Mouse (Mus musculus): ENCODE results near the gene Wfdc1.

Wfdc1 gene

GRCm38 (mm10) chr8:119638261-119638660, 27.9 kb upstream of the Wfdc1 start:
- no peak for DNase-seq (ENCODE audit: low read depth, low spot score)

DNA sequence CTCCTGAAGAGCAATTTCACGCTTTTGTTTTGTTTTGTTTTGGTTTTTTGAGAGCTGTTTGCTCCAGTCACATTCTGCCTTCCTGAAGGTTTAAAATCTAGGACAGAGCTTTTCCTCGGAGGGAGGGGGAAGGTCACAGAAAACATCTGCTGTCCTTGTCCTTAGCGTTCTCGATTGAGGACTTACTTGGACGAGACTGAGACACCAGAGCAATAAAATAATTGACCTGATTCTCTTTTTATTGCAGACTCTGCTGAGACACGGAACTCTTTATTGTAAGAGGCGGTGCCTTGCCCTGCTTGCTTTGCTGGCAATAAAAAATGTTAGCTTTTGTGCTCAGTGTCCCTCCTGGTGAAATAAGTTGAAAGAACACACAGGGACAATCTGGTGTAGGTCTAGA, 26.4 kb upstream of the Wfdc1 start:
- DNase-seq (ENCODE audit: low read depth, low spot score) = no peak

GRCm38 (mm10) chr8:119641058-119641457, 25.1 kb upstream of the Wfdc1 start:
- DNase-seq (ENCODE audit: low read depth, low spot score) = no peak

DNA sequence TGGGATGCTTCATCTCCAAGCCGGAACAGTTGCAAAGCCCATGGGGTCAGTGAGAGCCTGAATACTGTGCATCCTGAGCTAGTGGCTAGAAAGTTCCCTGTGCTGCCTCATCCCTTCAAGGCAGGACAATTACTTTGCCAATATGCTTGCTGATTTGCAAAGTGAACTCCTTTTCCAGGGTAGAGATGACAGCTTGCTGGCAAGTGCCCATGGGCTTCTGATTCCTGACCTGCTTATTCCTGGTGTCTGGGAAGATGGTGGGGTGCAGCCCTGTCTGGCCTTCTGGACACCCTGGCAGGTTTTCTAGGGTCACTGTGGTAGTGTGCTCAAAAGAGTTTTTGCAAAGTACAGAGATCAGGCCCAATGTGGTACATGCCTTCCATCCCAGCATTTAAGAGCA, 23.2 kb upstream of the Wfdc1 start:
- no peak for DNase-seq (ENCODE audit: low read depth, low spot score)

DNA sequence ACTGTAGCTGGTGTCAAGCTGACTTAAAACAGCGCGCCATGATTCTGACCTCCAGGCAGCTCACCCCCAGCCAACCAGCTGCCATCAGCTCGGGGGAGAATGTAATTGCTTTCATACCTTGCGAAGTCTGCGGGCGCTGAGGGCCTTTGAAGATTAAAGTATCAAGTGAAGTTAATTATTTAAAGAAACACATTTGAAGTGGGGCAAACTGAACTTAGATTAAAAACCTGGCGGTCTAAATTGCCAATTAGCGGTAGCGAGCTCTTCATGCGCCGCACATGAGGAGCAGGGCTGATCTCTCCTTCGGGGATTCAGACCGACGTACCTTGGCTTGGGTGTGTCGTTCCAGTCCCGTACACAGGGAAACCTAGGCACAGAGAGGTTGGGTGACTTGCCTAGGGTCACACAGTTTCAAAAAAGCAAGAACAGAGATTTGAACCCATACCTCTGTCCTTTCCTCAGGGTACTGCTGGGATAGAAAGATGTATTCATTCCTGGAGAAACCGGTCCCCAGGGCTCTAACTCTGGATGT, 21.7 kb upstream of the Wfdc1 start:
- DNase-seq (ENCODE audit: low read depth, low spot score) = no peak

- no peak for DNase-seq (ENCODE audit: low read depth, low spot score)
These were observed 21.1 kb upstream of the Wfdc1 start for GRCm38 (mm10) chr8:119644981-119645597.

- DNase-seq (ENCODE audit: low read depth, low spot score) = peak; percentile 62
These were observed 20.0 kb upstream of the Wfdc1 start for GRCm38 (mm10) chr8:119646197-119646596.

GRCm38 (mm10) chr8:119646846-119647245, 19.3 kb upstream of the Wfdc1 start:
- peak; percentile 54 for DNase-seq (ENCODE audit: low read depth, low spot score)

DNA sequence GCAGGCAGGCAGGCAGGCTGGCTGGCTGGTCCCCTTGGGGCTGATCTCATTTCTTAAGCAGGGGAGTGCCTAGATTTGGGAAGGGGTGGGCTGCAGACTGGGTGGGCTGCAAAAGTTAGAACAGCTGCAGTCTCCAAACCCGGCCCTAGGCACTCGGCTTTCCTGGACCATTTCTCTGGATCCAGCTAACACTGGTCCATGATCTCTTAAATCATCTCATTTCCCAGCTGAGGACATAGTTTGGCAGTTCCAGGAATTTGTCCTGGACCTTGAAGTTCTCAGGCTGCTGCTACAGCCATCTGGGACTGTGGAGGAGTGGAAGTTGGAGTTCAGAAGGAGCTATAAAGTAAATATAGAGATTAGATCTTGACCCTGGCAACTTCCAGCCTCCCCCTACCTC, 14.8 kb upstream of the Wfdc1 start:
- no peak for DNase-seq (ENCODE audit: low read depth, low spot score)

GRCm38 (mm10) chr8:119656709-119657464, 9.3 kb upstream of the Wfdc1 start:
- DNase-seq (ENCODE audit: low read depth, low spot score) = peak; percentile 75

DNA sequence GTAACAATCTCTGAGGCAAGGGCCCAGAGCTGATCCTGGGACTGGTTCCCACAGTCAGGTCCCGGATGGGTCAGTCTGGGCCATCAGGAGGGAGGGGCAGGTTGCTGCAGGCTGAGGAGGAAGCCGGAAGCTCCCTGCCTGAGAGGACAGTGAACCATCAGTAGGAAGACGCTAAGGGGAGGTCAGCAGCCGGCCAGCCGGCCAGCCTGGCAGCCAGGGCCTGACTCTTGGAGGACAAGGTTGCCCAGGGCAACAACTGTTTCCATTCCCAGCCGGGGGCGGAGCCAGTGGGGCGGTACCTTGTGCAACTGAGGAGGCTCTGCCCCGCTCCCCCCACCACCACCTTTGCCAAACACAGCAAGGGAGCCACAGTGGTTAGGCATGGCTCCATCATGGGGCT, 5.1 kb upstream of the Wfdc1 start:
- DNase-seq (ENCODE audit: low read depth, low spot score) = peak; percentile 41

- DNase-seq (ENCODE audit: low read depth, low spot score) = no peak
These were observed 4.3 kb upstream of the Wfdc1 start for GRCm38 (mm10) chr8:119661892-119662291.

- no peak for DNase-seq (ENCODE audit: low read depth, low spot score)
These were observed 2.7 kb upstream of the Wfdc1 start for GRCm38 (mm10) chr8:119663440-119663839.

DNA sequence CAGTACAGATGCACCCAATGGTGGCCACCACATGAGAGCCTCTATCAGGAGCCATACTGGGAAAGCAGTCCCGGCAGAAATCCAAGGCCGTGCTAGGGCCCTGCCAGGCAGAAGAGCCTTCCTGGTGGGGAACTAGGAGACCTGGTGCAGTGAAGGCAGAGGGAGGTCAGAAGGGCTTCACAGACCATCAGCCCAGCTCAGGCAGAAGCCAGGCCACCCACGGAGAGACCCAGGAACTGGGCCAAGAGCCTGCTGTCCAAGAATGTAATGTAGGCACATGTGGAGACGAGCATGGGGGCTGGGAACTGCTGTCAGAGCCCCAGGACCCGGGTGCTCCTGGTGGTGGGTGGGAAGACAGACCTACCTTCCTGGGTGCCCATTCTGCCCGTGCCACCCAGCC, 895 bp upstream of the Wfdc1 start:
- DNase-seq (ENCODE audit: low read depth, low spot score) = no peak

- no peak for DNase-seq (ENCODE audit: low read depth, low spot score)
These were observed 2.3 kb downstream of the Wfdc1 start for GRCm38 (mm10) chr8:119668447-119668846.

GRCm38 (mm10) chr8:119669284-119669683, 3.1 kb downstream of the Wfdc1 start:
- peak; percentile 87 for DNase-seq (ENCODE audit: low read depth, low spot score)

DNA sequence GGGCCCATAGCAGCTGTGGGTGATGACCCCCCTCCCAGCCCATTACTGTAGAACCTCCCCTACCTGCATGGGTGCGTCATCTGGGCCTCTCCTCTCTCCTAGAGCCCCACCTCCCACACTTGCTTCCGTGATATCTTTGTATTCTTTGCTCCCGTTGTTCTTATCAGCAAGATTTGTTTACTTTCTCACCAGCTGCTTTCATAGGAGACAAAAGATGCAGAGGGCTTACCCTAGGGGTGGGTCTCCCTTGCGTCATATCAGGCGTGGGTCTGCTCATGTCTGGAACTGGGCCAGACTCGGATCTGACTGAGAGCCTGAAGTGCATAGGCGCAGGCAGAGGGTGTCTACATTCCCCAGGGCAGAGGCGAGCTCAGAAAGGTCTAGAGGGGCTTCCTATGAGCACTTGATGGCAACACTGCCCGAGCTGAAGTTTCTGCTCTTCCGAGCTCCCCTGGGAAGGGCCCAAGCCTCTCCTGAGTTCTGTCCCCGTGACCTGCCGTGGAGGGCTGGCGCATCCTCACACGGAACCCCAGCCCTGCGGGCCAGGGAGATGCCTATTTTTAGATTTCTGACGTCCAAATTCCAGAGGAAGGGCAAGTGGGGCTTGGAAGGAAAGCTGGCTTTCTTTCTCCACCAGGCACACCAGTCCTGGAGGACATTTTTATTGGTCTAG, 4.4 kb downstream of the Wfdc1 start:
- DNase-seq (ENCODE audit: low read depth, low spot score) = peak; percentile 66

DNA sequence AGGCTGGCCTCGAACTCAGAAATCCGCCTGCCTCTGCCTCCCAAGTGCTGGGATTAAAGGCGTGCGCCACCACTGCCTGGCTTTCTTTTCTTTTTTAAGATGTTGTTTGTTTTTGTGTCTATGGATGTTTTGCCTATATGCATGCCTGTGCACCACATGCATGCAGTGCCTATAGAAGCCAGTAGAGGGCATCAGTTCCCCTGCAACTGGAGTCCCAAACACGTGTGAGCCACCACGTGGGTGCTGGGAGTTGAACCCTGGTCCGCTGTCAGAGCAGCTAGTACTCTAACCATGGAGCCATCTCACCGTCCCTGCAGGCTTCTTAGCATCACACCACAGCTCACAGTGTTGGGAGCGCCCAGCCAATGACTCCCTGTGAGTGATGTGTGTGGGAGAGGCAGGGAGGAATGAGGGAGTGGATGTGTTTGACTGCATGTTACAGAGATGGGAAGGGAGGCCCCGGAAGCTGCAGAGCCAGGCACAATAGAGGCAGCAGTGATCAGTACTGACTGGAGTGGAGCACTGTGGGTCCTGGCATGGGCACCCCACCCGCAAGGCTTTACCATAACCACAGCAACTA, 7.9 kb downstream of the Wfdc1 start:
- DNase-seq (ENCODE audit: low read depth, low spot score) = peak; percentile 88

DNA sequence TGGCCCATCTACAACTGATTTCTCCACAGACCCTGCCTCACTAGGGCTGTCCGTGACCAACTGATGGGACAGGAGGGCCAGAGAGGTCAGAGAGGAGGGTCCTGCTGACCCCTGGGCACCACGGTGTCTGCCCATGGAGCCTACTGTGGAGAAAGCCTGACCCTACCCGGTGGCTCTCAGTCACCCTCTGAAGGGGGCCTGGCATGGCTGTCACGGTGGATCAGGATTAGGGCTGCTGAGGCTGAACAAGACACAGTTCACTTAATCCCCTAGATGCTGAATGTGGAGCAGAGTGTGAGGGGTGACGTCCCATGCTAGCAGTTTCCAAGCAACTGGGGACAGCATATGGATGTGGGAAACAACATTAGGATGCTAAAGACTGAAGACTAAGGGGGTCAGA, 9.3 kb downstream of the Wfdc1 start:
- no peak for DNase-seq (ENCODE audit: low read depth, low spot score)

DNA sequence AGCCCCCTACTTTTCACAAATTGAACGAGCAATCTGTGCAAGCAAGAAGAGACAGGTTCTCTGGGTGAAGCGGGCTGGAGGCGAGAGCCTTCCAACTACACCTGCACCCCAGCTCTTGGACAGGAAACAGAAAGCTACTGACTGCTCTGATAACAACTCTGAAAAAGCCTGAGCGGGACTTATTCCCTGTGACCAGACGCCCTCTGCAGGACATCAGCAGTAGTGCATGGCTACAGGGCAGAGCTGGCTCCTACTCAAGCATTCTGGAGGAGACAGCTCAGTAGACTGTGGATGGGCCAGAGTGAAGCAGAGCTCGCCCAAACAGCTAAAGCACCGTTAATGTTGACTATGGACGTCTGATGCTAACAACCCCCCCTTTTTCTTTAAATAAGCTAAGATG, 10.2 kb downstream of the Wfdc1 start:
- peak; percentile 90 for DNase-seq (ENCODE audit: low read depth, low spot score)

DNA sequence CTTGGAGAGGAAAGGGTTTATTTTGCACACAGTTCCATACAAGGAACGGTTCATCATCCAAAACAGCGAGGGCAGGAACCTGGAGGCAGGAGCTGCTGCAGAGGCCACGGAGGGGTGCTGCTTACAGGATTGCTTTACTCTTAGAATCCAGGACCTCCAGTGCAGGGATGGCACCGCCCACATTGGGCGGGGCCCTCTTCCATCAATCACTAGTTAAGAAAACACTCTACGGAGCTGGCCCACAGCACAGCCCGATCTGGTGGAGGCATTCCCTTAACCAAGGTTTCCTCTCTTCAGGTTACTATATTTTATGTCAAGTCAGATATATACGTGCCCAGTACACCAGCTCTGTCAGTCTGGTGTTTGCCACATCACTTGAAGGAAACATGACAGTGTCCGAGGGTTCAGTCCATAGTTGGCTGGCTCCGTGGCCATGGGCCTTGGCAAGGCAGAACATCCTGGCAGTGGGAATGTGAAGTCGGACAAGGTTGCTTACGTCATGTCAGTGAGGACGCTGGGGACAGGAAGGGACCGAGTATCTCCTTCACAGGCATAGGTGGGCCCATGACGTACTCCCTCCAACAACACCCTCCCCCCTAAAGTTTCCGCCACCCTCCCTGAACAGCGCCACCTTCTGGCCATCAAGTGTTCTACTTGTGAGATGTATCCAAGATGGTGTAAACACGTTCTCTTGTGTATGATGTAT, 12.1 kb downstream of the Wfdc1 start:
- peak; percentile 95 for DNase-seq (ENCODE audit: low read depth, low spot score)

GRCm38 (mm10) chr8:119679184-119679583, 13.0 kb downstream of the Wfdc1 start:
- DNase-seq (ENCODE audit: low read depth, low spot score) = no peak
